Mouse (Mus musculus) bone marrow macrophage, adult 2 months (primary cell): ENCODE data around the gene Mgat4c. TPM values are rescaled to one million over a fixed set of nuclear protein-coding genes. Genes with fewer than 3 reads are reported as not detected.

Experiments
- H3K27ac ChIP-seq: 2 replicates; pipeline ENCODE4 v1.5.1; 2012; ENCODE audit warnings: low read depth, low read length; ENCODE audit not compliant: insufficient read depth
- H3K4me1 ChIP-seq: 2 replicates; pipeline ENCODE4 v1.6.1; 2012; ENCODE audit warnings: low read length; ENCODE audit not compliant: control insufficient read depth, insufficient read depth
- H3K4me3 ChIP-seq: 2 replicates; pipeline ENCODE4 v1.5.1; 2012; ENCODE audit warnings: mild to moderate bottlenecking, low read length, moderate library complexity; ENCODE audit not compliant: insufficient read depth
- CTCF ChIP-seq: IDR thresholded peaks from 2 replicates; pipeline ENCODE4 v1.5.1; 2012; ENCODE audit warnings: low read depth, mild to moderate bottlenecking, low read length, moderate library complexity
- POLR2A ChIP-seq: IDR thresholded peaks from 2 replicates; pipeline ENCODE4 v1.6.1; 2012; ENCODE audit warnings: mild to moderate bottlenecking, low read depth, low read length, borderline replicate concordance
- polyA plus RNA-seq: library from polyadenylated mRNA; stranded (reverse); fragments of >200 nt; gene quantifications from 2 replicates; pipeline ENCODE4 v1.2.4, GENCODE M21; 2012; ENCODE audit not compliant: missing spikeins, insufficient read depth, insufficient read length

The Mgat4c gene
- not detected in 2 replicates for polyA plus RNA-seq

DNA sequence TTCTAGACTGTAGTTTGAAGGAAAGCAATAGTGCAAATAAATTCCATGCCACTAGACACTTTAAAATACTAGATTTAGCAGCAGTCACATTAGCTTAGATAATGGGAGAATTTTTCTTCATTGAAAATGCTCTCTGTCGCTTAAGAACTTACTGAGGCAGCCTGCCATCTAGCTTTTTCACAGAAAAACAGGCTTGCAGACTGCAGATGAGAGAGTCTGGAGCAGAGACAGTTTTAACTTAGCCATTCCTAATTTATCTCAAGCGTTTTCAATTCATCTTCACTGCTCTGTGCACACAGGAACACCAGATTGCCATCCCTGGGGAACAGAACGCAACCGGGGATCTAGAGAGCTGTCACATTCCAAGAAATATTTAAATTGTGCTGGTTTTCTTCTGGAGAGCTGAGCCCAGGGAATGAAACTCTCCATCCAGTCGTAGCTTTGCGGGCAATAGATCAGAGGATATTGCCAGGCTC is at the start of gene Mgat4c:
TSS of gene Mgat4c (plus strand) at position 51 of the 476 bp plus-strand sequence.
- no peak within 1 kb of the TSS for H3K27ac ChIP-seq
- H3K4me3 ChIP-seq = no peak within 1 kb of the TSS
- H3K4me1 ChIP-seq = no peaks in the 10 kb centered on the region
- TF ChIP-seq POLR2A (no peak), CTCF (no peak)

DNA sequence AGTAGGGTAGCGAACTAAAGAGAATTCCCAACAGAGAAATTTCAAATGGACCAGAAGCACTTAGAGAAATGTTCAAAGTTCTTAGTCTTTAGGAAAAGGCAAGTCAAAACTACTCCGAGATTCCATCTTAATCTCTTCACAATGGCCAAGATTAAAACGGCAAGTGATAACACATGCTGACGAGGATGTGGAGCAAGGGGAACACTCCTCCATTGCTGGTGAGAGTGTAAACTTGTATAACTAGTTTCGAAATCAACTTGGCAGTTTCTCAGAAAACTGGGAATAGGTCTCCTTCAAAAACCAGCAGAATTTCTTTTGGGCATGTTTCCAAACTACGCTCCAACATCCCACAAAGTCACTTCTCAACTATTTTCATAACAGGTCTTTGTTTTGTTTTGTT is 46.0 kb upstream of the Mgat4c start:
- Histone ChIP-seq H3K27ac (no peak overlapping the region), H3K4me1 (no peaks in the 10 kb centered on the region), H3K4me3 (no peak overlapping the region)
- TF ChIP-seq POLR2A (no peak), CTCF (no peak)

- TF ChIP-seq POLR2A (no peak), CTCF (no peak)
- Histone ChIP-seq H3K4me3 (no peak overlapping the region), H3K4me1 (no peaks in the 10 kb centered on the region), H3K27ac (no peak overlapping the region)
Observed at GRCm38 (mm10) chr10:101641048-101641447, 40.2 kb upstream of the Mgat4c start.

GRCm38 (mm10) chr10:101681914-101682313 is 627 bp downstream of the Mgat4c start:
- TF ChIP-seq CTCF = no peak
- H3K4me3 ChIP-seq = no peak overlapping the region
- no peaks in the 10 kb centered on the region for H3K4me1 ChIP-seq
- H3K27ac ChIP-seq = no peak overlapping the region

DNA sequence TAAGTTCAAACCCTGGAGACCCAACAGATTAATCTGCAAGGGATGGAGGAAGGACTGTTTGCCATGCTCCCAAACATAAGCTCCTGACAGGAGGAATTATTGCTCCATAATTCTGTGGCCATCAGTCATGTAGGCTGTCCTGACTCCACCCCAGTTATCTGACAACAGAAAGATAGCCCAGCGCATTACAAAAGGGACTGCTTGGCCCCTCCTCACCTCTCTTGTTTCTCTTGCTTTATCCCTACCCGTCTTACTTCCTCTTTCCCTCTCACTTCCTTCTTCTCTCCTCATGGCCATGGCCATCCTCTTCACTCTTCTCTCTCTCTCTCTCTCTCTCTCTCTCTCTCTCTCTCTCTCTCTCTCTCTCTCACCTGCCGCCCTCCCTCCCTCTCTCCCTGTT is 80.5 kb downstream of the Mgat4c start:
- TF ChIP-seq CTCF (no peak), POLR2A (no peak)
- Histone ChIP-seq H3K4me1 (no peaks in the 10 kb centered on the region), H3K4me3 (no peak overlapping the region), H3K27ac (no peak overlapping the region)

DNA sequence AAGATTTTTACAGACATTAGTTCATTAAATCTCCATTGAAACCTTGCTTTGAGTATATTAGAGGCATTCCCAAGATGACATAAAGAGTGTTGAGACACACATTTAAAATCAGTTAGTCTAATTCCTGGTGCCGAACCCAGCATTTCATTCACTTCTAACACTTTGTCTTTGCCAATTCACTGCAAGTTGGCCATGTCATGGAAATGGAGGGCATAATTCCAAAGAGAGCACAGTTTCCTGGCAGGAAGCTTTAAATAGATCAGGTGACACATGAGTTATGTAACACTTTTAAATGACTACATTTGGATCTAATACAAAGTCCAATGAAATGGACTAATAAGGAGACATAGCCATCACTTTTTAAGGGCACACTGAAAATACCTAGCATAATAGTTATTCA is 89.4 kb downstream of the Mgat4c start:
- Histone ChIP-seq H3K27ac (no peak overlapping the region), H3K4me1 (no peaks in the 10 kb centered on the region)
- no peak for TF ChIP-seq CTCF
- no peak for TF ChIP-seq POLR2A

DNA sequence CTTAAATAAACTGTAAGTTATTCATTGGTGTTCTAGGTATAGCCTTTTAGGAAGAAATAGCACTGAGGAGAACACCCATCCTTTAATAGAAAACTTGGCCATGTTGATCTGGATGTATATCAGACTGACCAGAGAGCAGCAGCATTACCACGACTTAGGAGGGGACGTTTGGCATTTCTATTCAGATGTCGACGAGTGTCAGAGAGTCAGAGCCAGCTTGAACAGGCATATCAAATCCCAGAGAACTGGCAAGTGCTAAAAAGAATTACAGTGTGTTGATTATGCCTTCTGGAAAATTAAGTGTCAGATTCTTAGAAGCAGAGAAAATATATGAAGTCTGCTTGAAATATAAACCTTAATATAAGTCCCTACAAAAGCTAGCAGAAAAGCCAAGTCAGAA is 89.9 kb downstream of the Mgat4c start:
- H3K4me1 ChIP-seq = no peaks in the 10 kb centered on the region
- TF ChIP-seq POLR2A (no peak), CTCF (no peak)
- no peak overlapping the region for H3K4me3 ChIP-seq
- H3K27ac ChIP-seq = no peak overlapping the region

More for the DNA sequence above, 89.4 kb downstream of the Mgat4c start:
- no peak overlapping the region for H3K4me3 ChIP-seq

GRCm38 (mm10) chr10:101783161-101783744 is 102.0 kb downstream of the Mgat4c start:
- no peak overlapping the region for H3K27ac ChIP-seq
- TF ChIP-seq POLR2A (no peak), CTCF (no peak)
- no peak overlapping the region for H3K4me3 ChIP-seq
- no peaks in the 10 kb centered on the region for H3K4me1 ChIP-seq

DNA sequence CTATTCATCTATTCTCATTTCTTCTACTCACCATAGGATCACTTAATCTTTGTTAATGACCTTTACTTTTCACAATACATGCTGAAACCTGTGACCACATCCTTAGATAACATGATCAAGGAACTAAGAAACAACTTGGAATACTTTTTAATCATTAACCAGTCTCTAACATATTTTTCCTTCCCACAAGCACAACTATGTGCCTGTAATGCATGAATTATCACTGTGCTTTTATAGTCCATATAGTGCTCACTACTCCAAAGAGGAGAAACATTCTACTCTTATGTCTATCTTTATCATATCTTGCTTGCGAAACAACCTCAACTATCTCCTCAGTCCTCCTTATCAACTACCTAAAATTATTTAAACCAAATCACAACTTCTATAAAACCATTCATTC is 114.2 kb downstream of the Mgat4c start:
- H3K4me3 ChIP-seq = no peak overlapping the region
- TF ChIP-seq CTCF (no peak), POLR2A (no peak)
- H3K4me1 ChIP-seq = no peaks in the 10 kb centered on the region
- H3K27ac ChIP-seq = no peak overlapping the region

GRCm38 (mm10) chr10:101798831-101799474 is 117.7 kb downstream of the Mgat4c start:
- Histone ChIP-seq H3K4me1 (no peaks in the 10 kb centered on the region), H3K27ac (no peak overlapping the region), H3K4me3 (no peak overlapping the region)
- TF ChIP-seq CTCF (no peak), POLR2A (no peak)

- no peaks in the 10 kb centered on the region for H3K4me1 ChIP-seq
- TF ChIP-seq POLR2A (no peak), CTCF (no peak)
- H3K27ac ChIP-seq = no peak overlapping the region
- H3K4me3 ChIP-seq = no peak overlapping the region
Observed at GRCm38 (mm10) chr10:101808768-101809167, 127.5 kb downstream of the Mgat4c start.
